Mouse (Mus musculus) spleen, adult 18-20 months (tissue): ENCODE results near the gene Igfbp3.
"Not testable (repeated sequence)": the region's sequence is repeated elsewhere in the genome, so short reads cannot be mapped to it uniquely, and the experiment has no call there.

ENCODE experiments used
- DNase-seq, 2 experiments: peaks; one replicate each; pipeline ENCODE4 v3.0.0; 2022; ENCODE audit warnings: mixed read lengths in 2 of 2

The Igfbp3 gene

GRCm38 (mm10) chr11:7213501-7214341, at the start of gene Igfbp3:
TSS of gene Igfbp3 (minus strand) at chr11:7213923.
- no peak for DNase-seq

DNA sequence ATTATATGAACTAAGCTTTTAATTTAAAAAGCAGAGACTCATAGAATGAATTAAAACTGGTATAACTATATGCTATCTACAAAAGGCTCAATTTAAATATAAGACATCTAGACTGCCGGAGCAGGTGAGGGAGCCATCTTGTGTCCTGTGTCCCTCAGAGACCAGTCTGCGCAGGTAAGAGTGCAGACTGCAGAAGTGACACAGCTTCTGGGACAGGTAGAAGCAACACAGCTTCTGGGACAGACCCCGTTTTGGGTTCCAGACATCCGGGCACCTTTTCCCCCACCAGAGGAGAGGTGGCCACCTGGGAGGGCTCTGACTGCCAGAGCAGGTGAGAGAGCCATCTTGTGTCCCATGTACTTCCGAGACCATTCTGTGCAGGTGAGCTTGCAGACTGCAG, 37.1 kb upstream of the Igfbp3 start:
- no peak for DNase-seq

- DNase-seq = no peak
Measured at GRCm38 (mm10) chr11:7250415-7250814, 36.7 kb upstream of the Igfbp3 start.

GRCm38 (mm10) chr11:7244782-7245181, 31.1 kb upstream of the Igfbp3 start:
- no peak for DNase-seq

DNA sequence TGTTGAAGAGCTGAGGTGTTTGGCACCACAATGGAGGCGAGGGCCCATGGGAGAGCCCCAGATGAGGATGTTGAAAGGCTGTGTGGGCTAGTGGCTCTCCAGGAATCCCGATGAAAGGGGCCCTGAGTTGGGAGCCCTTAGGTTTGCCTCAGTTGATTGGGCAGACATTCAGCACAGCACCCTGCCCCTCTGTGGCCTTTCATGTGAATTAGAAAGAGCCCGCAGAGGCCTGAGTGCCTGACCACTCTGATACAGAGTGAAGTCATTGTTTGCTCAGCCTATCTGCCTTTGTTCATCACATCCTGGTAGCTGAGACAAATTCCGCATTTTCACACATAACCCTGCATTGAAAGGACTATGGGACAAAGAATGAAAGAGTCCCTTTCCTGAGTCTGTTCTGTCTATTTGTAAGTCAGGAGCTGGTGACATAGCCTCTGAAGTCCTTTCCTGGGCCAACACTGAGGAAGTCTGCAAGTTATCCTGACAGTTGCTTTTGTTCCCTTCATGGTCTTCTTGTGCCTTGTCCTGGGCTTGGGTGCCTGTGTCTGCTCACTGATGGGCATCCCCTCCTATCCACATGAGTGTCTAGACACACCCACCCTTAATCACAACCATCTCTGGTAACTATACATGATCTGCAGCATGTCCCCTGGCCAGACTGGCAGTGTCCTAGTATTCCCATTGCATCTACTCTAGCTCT, 25.5 kb upstream of the Igfbp3 start:
- DNase-seq = no peak

GRCm38 (mm10) chr11:7238546-7238945, 24.8 kb upstream of the Igfbp3 start:
- no peak for DNase-seq

- no peak for DNase-seq
Measured at GRCm38 (mm10) chr11:7237712-7238111, 24.0 kb upstream of the Igfbp3 start.

- no peak for DNase-seq
Measured at GRCm38 (mm10) chr11:7236751-7237150, 23.0 kb upstream of the Igfbp3 start.

- no peak for DNase-seq
Measured at GRCm38 (mm10) chr11:7234981-7235609, 21.4 kb upstream of the Igfbp3 start.

GRCm38 (mm10) chr11:7234436-7234835, 20.7 kb upstream of the Igfbp3 start:
- no peak for DNase-seq

DNA sequence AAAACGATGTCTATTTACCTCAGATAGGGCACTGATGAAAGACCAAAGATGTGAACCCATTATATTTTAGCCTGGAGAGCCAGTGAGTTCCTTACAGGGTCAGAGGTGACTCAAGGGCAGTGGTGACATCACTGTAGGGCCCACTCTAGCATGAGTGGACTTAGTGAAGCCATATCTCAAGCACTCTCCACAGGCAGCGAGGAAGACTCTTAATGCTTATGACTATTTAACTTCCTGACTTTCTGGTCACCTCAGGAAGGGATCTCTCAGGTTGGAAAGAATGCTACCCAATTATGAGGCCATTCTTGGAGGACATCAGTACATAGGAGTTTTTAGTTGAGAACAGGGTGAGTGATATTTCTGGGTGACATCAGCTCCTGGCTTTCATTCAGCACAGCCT, 19.6 kb upstream of the Igfbp3 start:
- DNase-seq = no peak

GRCm38 (mm10) chr11:7231958-7232357, 18.2 kb upstream of the Igfbp3 start:
- no peak for DNase-seq

- no peak for DNase-seq
Measured at GRCm38 (mm10) chr11:7230000-7230399, 16.3 kb upstream of the Igfbp3 start.

GRCm38 (mm10) chr11:7228107-7228506, 14.4 kb upstream of the Igfbp3 start:
- DNase-seq = no peak

GRCm38 (mm10) chr11:7226810-7227550, 13.3 kb upstream of the Igfbp3 start:
- DNase-seq = no peak

DNA sequence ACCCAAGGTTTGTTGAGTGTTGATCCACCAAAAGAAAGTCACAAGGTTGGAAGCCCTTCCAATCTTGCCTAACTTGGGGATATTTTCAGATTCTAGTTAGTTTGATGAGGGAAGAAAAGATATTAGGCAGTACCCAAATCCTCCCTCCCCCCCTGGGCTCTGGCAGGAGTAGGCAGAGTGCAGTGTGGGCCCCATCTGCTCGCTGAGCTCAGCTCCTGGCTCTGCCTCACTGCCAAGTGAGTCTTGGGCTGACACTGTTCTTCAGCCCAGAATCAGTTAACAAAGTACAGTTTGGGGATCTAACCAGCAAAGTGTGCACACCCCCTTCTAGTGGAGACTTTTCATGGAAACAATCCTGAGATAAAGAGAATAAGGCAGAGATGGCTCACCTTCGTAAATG, 12.5 kb upstream of the Igfbp3 start:
- DNase-seq = no peak

GRCm38 (mm10) chr11:7221826-7222225, 8.1 kb upstream of the Igfbp3 start:
- DNase-seq = not testable (repeated sequence)

DNA sequence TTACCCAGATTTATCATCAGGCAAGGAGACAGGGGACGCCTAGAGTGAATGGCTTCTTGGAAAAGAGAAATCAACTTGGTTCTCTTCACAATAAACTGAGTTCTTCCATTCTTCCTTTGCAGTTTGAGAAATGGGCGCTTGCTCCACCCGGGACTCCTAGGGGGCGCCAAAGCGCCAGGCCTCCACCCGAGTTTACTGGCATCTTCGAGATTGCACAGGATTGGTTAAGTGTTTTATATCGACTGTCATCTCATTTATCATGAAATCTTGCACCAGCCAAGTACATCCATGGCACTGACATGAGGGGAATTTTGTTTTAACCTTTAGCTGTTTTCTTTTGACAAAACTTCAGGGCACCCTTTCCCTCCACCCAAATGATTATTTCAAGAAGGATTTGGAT, 2.0 kb upstream of the Igfbp3 start:
- DNase-seq = peak in 1 of 2 experiments; percentile 17

GRCm38 (mm10) chr11:7214761-7215160, 1.0 kb upstream of the Igfbp3 start:
- no peak for DNase-seq

- no peak for DNase-seq
Measured at GRCm38 (mm10) chr11:7214342-7214660, 578 bp upstream of the Igfbp3 start.

- DNase-seq = no peak
Measured at GRCm38 (mm10) chr11:7213161-7213500, 592 bp downstream of the Igfbp3 start.

GRCm38 (mm10) chr11:7212126-7212798, 1.5 kb downstream of the Igfbp3 start:
- no peak for DNase-seq

- no peak for DNase-seq
Measured at GRCm38 (mm10) chr11:7211211-7211610, 2.5 kb downstream of the Igfbp3 start.
